Mouse (Mus musculus): Measurements from ENCODE around the gene Abi3bp.

Abi3bp gene

DNA sequence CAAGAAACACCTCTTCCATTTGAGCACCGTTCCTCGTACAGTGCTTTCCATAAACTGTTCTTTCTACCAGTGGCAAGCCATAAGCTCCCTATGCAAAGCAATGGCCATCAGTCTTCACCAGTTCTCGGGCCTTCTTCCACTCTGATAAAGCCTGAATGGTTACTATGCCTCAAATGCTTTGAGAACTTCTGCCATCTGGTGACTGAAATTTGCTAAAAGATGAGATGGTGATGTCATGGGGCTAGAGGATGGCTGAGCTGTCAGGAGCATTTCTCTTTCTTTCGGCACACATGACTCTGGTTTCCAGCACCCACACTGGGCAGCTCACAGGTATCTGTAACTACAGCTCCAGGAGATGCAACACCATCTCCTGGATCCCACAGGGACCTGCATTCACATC lies 199.5 kb downstream of the Abi3bp start:
- in situ Hi-C loops (cut with MboI; ENCODE audit: unreplicated experiment in 2 of 2): loop anchor here in 1 of 2 experiments (25.0 kb wide), 1 partner anchor 515 kb away; no protein-coding TSS in a partner anchor

DNA sequence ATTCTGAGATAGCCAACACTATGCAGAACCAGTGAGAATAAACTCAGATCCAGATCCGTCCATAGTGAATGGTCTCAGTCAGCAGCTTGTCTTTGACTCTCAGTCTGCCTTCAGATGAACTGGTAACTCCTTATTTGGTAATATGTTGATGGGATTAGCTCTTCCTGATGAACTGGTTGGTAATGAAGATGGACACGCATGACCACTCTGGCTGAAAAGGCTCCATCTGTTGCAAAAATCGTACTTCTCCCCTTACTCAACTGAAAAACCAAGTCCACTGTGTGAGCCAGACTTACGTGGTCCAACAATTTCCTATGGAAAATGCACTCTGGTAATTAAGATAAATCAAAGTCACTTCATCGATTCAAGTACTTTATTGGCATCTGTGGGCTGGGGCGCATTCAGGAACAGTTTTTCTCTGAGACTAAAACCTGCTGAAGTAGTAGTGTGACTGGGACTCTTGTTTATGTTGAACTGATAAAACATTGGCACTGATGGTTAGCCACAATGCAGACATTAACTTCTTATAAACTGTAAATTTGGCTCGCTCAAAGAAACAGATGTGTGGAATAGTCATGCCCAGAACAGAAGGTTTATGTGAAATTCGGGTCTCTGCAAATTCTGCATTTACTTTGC lies 203.4 kb downstream of the Abi3bp start:
- in situ Hi-C loops (cut with MboI; ENCODE audit: unreplicated experiment in 2 of 2): loop anchor here in 1 of 2 experiments (25.0 kb wide), 1 partner anchor 519 kb away; no protein-coding TSS in a partner anchor

GRCm38 (mm10) chr16:56686747-56687146 lies 209.1 kb downstream of the Abi3bp start:
- in situ Hi-C loops (cut with MboI; ENCODE audit: unreplicated experiment in 2 of 2): loop anchor here in 1 of 2 experiments (25.0 kb wide), 1 partner anchor 524 kb away; no protein-coding TSS in a partner anchor

DNA sequence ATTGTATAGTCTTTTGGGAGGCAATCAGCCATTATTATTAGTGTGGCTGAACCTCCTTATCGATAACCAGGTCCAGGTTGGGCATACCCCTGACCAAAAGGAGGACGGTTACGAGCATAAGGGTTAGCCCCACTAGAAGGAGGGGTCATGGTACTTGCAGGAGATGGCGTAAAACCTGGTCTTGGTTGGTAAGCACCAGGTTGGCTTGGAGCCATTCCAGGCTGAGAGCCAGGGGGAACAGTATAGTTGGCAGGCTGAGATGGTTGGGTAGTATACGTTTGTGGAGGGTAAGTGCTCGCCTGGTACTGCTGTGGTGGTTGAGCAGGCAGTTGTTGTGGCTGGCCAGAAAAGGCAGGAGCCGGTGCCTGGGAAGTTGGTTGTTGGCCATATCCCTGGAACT lies 213.0 kb downstream of the Abi3bp start:
- in situ Hi-C loops (cut with MboI; ENCODE audit: unreplicated experiment in 2 of 2): loop anchor here in 1 of 2 experiments (25.0 kb wide), 1 partner anchor 528 kb away; no protein-coding TSS in a partner anchor

DNA sequence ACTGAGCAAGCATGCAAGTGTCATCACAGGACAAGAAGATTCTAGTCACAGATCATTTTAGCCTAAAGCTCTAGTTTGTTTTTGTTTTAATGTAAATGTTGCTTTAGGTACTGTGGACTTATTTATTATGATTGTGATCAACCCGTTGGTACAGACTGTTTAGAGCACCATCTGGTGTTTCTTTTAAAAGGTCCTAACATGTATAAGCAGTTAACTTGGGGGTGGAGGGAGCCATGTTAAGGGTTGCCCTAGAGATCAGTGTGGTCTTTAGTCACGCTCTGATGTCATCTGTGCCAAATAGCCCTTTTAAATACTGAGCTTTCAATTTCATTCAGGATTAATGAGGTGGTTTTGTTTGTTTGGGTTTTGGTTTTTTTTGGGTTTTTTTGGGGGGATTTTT lies 218.8 kb downstream of the Abi3bp start:
- in situ Hi-C loops (cut with MboI; ENCODE audit: unreplicated experiment in 2 of 2): loop anchor here in 1 of 2 experiments (25.0 kb wide), 1 partner anchor 534 kb away; no protein-coding TSS in a partner anchor

GRCm38 (mm10) chr16:56700898-56701297 lies 223.2 kb downstream of the Abi3bp start:
- in situ Hi-C loops (cut with MboI; ENCODE audit: unreplicated experiment in 2 of 2): loop anchor here (10.0 to 25.0 kb wide), 7 partner anchors 536 to 1489 kb away; partner anchors contain the start of genes Cmss1 (in 2 of the 2), Cep97 (in 1 of the 2) and Nxpe3 (in 1 of the 2)

DNA sequence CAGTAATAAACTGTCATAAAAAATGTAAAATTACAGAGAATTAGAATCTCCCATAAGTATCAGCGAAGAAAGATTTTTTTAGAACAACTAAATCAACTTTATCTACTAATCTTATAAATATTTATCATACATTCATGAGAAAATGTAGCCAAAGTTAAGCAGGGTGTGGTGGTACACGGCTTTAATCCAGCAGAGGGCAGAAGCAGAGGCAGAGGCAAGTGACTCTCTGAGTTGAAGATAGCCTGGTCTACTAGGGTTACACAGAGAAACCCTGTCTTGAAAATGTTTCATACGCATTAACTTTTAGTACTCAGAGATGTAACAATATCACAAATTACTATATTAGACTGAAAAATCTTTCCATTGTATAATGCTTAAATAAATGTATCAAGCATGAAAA lies 228.1 kb downstream of the Abi3bp start:
- in situ Hi-C loops (cut with MboI; ENCODE audit: unreplicated experiment in 2 of 2): loop anchor here (10.0 to 25.0 kb wide), 7 partner anchors 541 to 1493 kb away; partner anchors contain the start of genes Cmss1 (in 2 of the 2), Cep97 (in 1 of the 2) and Nxpe3 (in 1 of the 2)

- in situ Hi-C loops (cut with MboI; ENCODE audit: unreplicated experiment in 2 of 2): loop anchor here (25.0 kb wide), 6 partner anchors 677 to 1498 kb away; partner anchors contain the start of genes Cmss1 (in 2 of the 2), Cep97 (in 1 of the 2) and Nxpe3 (in 1 of the 2)
Observed at GRCm38 (mm10) chr16:56710071-56710470, 232.4 kb downstream of the Abi3bp start.

- in situ Hi-C loops (cut with MboI; ENCODE audit: unreplicated experiment in 2 of 2): loop anchor here (25.0 kb wide), 6 partner anchors 672 to 1503 kb away; partner anchors contain the start of genes Cmss1 (in 2 of the 2), Cep97 (in 1 of the 2) and Nxpe3 (in 1 of the 2)
Observed at GRCm38 (mm10) chr16:56715608-56716007, 237.9 kb downstream of the Abi3bp start.

DNA sequence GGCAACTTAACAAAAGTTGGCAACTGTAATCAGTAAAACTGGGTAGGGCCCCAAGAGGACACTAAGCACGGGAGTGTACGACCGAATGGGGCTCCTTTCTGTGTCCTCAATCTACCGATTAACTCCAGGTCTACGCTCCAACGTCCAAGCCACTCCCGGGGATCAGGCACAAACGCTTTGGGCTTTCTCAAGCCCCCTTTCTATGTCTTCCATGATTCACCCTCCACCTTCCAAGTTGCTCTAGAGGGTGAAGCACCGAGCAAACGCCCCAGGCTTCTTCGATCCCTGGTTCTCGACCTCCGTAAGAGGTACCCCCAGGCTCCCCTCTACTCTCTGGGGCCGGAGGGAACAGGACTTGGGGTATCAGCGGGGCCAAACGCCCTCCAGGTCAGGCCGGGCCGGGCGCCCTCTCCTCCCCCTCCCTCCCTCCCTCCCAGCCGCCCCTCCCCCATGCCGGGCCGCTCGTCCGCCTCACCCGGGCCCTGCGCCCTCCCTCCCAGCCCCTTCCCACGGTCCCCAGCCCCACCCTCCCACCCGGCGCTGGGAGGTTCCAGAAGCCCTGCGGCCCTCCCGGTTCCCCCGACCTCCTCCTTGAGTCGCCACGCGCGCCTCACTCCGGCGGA lies 239.0 kb downstream of the Abi3bp start:
- in situ Hi-C loops (cut with MboI; ENCODE audit: unreplicated experiment in 2 of 2): loop anchor here (25.0 kb wide), 6 partner anchors 671 to 1504 kb away; partner anchors contain the start of genes Cmss1 (in 2 of the 2), Cep97 (in 1 of the 2) and Nxpe3 (in 1 of the 2)

DNA sequence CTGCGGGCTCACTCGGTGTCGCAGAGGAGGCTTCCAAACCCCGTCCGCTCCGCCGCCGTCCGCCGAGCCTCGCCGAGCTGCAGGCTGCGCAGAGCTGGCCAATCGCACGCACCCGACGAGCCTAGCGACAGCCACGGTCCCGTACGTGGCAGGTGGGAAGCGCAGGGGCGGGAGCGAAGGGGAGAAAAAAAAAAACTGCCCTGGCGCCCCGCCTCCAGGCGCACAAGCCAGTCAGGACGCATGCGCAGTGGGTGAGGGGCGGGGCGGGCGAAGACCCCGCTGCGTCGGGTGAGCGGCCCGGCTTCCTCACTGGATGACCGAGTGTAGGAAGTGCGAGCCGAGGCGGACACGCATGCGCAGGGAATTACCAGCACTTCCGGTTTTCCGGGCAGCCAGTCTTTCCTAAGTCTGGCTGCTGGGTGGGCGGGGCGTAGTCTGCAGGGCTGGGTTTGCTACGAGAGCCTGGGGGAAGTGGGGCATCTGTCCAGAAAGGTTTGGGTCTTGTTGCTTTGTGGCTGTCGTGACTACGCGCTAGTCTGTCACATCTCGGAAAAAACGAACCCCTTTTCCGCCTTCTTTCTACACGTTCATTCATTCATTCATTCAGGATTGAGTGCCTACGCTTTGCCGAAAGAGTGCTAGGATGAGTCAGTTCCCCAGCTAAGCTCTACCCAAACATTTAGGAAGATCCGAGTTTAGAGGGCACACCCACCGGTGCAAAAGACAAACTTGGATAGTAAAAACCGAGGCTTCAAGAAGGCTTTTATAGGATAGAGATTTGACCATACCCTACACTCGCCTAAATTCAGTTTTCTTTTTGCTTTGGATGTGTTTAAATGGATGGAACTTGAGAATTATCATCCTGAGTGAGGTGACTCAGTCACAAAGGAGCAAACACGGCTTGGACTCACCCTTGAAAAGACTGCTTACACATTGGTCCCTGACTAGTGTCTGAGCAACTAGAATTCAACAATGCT lies 239.8 kb downstream of the Abi3bp start, which contains the start of gene Tfg:
Gene Tfg (minus strand): TSS at position 227 of the 977 bp plus-strand sequence.
- in situ Hi-C loops (cut with MboI; ENCODE audit: unreplicated experiment in 2 of 2): loop anchor here (25.0 kb wide), 6 partner anchors 670 to 1505 kb away; partner anchors contain the start of genes Cmss1 (in 2 of the 2), Cep97 (in 1 of the 2) and Nxpe3 (in 1 of the 2)

GRCm38 (mm10) chr16:56719031-56719430 lies 241.4 kb downstream of the Abi3bp start:
- in situ Hi-C loops (cut with MboI; ENCODE audit: unreplicated experiment in 2 of 2): loop anchor here (25.0 kb wide), 6 partner anchors 668 to 1507 kb away; partner anchors contain the start of genes Cmss1 (in 2 of the 2), Cep97 (in 1 of the 2) and Nxpe3 (in 1 of the 2)

DNA sequence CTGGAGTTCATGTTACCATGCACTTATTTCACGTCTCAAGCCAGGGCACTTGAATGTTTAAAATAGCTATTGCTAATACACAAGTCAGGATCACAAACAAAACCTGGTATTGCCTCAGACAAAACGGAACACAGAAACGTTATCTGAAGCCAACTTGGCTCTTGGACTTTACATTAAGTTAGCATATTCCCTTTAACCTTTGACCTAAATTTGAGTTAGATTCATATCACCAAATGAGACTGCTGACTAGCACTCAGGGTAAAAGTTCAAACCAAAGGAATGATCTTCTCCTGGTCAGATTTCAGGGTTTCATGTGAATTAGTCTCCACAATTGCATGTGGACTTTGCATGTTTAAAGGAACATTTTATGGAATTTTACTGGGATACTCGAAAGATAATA lies 244.7 kb downstream of the Abi3bp start:
- in situ Hi-C loops (cut with MboI; ENCODE audit: unreplicated experiment in 2 of 2): loop anchor here (25.0 kb wide), 6 partner anchors 665 to 1510 kb away; partner anchors contain the start of genes Cmss1 (in 2 of the 2), Cep97 (in 1 of the 2) and Nxpe3 (in 1 of the 2)

- in situ Hi-C loops (cut with MboI; ENCODE audit: unreplicated experiment in 2 of 2): loop anchor here (25.0 kb wide), 6 partner anchors 662 to 1513 kb away; partner anchors contain the start of genes Cmss1 (in 2 of the 2), Cep97 (in 1 of the 2) and Nxpe3 (in 1 of the 2)
Observed at GRCm38 (mm10) chr16:56724927-56725326, 247.2 kb downstream of the Abi3bp start.

GRCm38 (mm10) chr16:56729060-56729459 lies 251.4 kb downstream of the Abi3bp start:
- in situ Hi-C loops (cut with MboI; ENCODE audit: unreplicated experiment in 2 of 2): no loop called here
